Mouse (Mus musculus): ENCODE results near the gene Ugt1a8. TPM values are rescaled to one million over a fixed set of nuclear protein-coding genes. Genes with fewer than 3 reads are reported as not detected.
"Not testable (repeated sequence)": the region's sequence is repeated elsewhere in the genome, so short reads cannot be mapped to it uniquely, and the experiment has no call there.

The Ugt1a8 gene
- polyA plus RNA-seq (2015; fragmentation: Nextera tagmentation; extraction: Ambion mirVana) = not detected in 2 replicates

- no peaks in the 10 kb centered on the region for H3K27me3 ChIP-seq
- no peaks in the 10 kb centered on the region for H3K36me3 ChIP-seq
- H3K4me2 ChIP-seq = no peak within 1 kb of the TSS
- H3K4me3 ChIP-seq (replicated peaks) = no peak within 1 kb of the TSS
- no peaks in the 10 kb centered on the region for H3K9me3 ChIP-seq (replicated peaks)
- ATAC-seq (ENCODE audit: low read depth) (no peak), DNase-seq (no peak)
- WGBS (ENCODE audit: insufficient replicate concordance) = 56% methylated on average over 3 of the region's 3 CpGs
- no peak within 1 kb of the TSS for H3K9ac ChIP-seq
- no peak within 1 kb of the TSS for H3K27ac ChIP-seq
- no peaks in the 10 kb centered on the region for H3K4me1 ChIP-seq (replicated peaks)
These were observed at the start of gene Ugt1a8 for GRCm38 (mm10) chr1:88087513-88087912. Gene Ugt1a8, plus strand, starts transcription at chr1:88087813.

GRCm38 (mm10) chr1:88043044-88043443 lies 44.6 kb upstream of the Ugt1a8 start:
- not testable (repeated sequence) for H3K27me3 ChIP-seq; H3K4me1 ChIP-seq (replicated peaks); H3K27ac ChIP-seq; H3K4me2 ChIP-seq; H3K36me3 ChIP-seq; H3K9me3 ChIP-seq (replicated peaks); H3K4me3 ChIP-seq (replicated peaks); H3K9ac ChIP-seq; DNase-seq; ATAC-seq (ENCODE audit: low read depth)
- WGBS (ENCODE audit: insufficient replicate concordance) = 67% methylated on average over 1 of the region's 2 CpGs

DNA sequence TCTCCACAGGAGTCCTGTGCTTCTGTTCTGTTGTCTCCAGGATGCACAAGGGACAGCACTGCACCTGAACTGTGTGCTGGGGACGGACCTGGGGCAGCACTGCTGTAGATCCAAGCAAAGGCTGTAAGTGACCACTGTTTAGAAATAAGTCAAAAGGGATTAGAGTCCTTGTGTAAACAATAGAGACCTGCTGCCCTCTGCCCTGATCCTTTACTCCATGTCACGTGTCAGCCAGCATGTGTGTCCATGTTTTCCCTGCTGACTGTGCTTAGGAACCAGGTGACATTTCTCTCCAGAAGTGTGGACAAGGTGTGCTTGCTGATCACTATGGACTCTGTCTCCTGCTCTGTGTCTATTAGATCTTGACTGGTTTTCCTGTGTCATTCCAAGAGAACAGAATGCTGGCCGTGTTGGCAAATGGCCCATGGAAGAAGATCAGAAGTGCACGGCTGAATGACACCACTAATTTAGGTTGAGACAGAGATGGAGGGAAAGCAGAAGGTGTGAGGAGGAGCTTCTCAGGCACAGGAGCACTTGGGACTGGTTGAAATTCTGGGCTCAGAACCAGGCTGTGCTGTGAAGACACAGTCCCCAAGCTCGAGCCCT lies 42.7 kb upstream of the Ugt1a8 start:
- WGBS (ENCODE audit: insufficient replicate concordance) = 56% methylated on average over 4 of the region's 5 CpGs
- H3K4me1 ChIP-seq (replicated peaks); H3K27me3 ChIP-seq; H3K4me3 ChIP-seq (replicated peaks); H3K27ac ChIP-seq; H3K4me2 ChIP-seq; H3K9me3 ChIP-seq (replicated peaks); H3K36me3 ChIP-seq; H3K9ac ChIP-seq; DNase-seq: not testable (repeated sequence)
- peak; percentile 52; the same call in 1 of the 2 replicates for ATAC-seq (ENCODE audit: low read depth)

- H3K27me3 ChIP-seq; H3K9ac ChIP-seq; H3K4me3 ChIP-seq (replicated peaks); H3K36me3 ChIP-seq; H3K9me3 ChIP-seq (replicated peaks); H3K4me1 ChIP-seq (replicated peaks); ATAC-seq (ENCODE audit: low read depth); H3K4me2 ChIP-seq; DNase-seq; H3K27ac ChIP-seq: not testable (repeated sequence)
- WGBS (ENCODE audit: insufficient replicate concordance) = 59% methylated on average over 2 of the region's 2 CpGs
These were observed 40.2 kb upstream of the Ugt1a8 start for GRCm38 (mm10) chr1:88047408-88047807.

DNA sequence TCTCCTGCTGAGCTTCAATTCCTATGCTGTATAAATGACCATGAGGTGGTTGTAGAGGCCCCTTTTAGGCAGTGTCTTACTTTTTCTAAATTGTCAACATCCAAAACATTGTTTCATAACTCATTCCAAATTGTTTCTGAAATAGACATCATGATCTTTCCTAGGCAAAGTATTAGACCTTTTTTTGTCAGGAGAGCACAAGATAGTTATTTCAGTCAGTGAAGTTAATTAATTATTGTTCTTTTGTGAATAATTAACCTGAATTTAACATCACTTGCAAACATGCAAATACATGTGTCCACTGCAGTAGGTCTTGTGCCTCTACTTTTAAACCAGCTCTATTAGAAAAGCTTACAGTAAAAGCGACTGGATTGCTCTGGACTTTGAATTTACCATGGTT lies 32.5 kb upstream of the Ugt1a8 start, which contains the start of gene Ugt1a10:
Gene Ugt1a10 (plus strand): TSS at position 301 of the 400 bp plus-strand sequence.
- 55% methylated on average over 1 of the region's 1 CpGs for WGBS (ENCODE audit: insufficient replicate concordance)

GRCm38 (mm10) chr1:88066472-88067102 lies 21.0 kb upstream of the Ugt1a8 start:
- H3K36me3 ChIP-seq; H3K4me3 ChIP-seq (replicated peaks); H3K4me2 ChIP-seq; H3K27ac ChIP-seq; H3K9me3 ChIP-seq (replicated peaks); H3K27me3 ChIP-seq; ATAC-seq (ENCODE audit: low read depth); DNase-seq; H3K9ac ChIP-seq; H3K4me1 ChIP-seq (replicated peaks): not testable (repeated sequence)
- 33% methylated on average over 1 of the region's 2 CpGs for WGBS (ENCODE audit: insufficient replicate concordance)

More for the DNA sequence above, 32.5 kb upstream of the Ugt1a8 start, which contains the start of gene Ugt1a10:
- Histone ChIP-seq H3K9me3 (replicated peaks) (no peaks in the 10 kb centered on the region), H3K27ac (no peak within 1 kb of the TSS), H3K4me3 (replicated peaks) (no peak within 1 kb of the TSS), H3K4me2 (no peak within 1 kb of the TSS), H3K4me1 (replicated peaks) (no peaks in the 10 kb centered on the region), H3K9ac (no peak within 1 kb of the TSS), H3K27me3 (no peaks in the 10 kb centered on the region), H3K36me3 (no peaks in the 10 kb centered on the region)
- ATAC-seq (ENCODE audit: low read depth) (no peak), DNase-seq (no peak)

DNA sequence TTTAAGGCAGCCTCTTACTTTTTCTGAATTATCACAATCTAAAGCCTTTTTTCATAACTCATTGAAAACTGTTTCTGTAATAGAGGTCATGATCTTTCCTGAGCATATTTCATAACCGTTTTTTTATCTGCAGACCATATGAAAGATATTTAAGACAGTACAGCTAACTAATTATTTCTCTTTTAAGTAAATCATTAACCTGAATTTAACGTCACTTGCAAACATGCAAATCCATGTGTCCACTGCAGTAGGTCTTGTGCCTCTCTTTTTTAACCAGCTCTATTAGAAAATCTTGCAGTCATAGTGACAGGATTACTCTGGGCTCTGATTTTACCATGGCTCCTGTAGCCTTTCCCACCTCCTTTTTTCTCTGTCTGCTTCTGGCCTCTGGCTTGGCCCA lies 17.1 kb upstream of the Ugt1a8 start, which contains the start of gene Ugt1a9:
Gene Ugt1a9 (plus strand): TSS at position 306 of the 400 bp plus-strand sequence.
- no peaks in the 10 kb centered on the region for H3K36me3 ChIP-seq
- H3K4me3 ChIP-seq (replicated peaks) = no peak within 1 kb of the TSS
- WGBS (ENCODE audit: insufficient replicate concordance) = 38% methylated on average over 2 of the region's 2 CpGs
- H3K9ac ChIP-seq = no peak within 1 kb of the TSS
- H3K9me3 ChIP-seq (replicated peaks) = no peaks in the 10 kb centered on the region
- ATAC-seq (ENCODE audit: low read depth) (no peak), DNase-seq (no peak)
- H3K27me3 ChIP-seq = no peaks in the 10 kb centered on the region
- H3K4me2 ChIP-seq = no peak within 1 kb of the TSS
- no peak within 1 kb of the TSS for H3K27ac ChIP-seq
- H3K4me1 ChIP-seq (replicated peaks) = no peaks in the 10 kb centered on the region

- Histone ChIP-seq H3K9me3 (replicated peaks) (no peaks in the 10 kb centered on the region), H3K9ac (no peak overlapping the region), H3K36me3 (no peaks in the 10 kb centered on the region), H3K27ac (no peak overlapping the region), H3K27me3 (no peaks in the 10 kb centered on the region), H3K4me1 (replicated peaks) (no peaks in the 10 kb centered on the region), H3K4me2 (no peak overlapping the region), H3K4me3 (replicated peaks) (no peak overlapping the region)
- WGBS (ENCODE audit: insufficient replicate concordance) = 56% methylated on average over 4 of the region's 4 CpGs
- ATAC-seq (ENCODE audit: low read depth) = no peak
- no peak for DNase-seq
These were observed 16.7 kb upstream of the Ugt1a8 start for GRCm38 (mm10) chr1:88070902-88071301.

DNA sequence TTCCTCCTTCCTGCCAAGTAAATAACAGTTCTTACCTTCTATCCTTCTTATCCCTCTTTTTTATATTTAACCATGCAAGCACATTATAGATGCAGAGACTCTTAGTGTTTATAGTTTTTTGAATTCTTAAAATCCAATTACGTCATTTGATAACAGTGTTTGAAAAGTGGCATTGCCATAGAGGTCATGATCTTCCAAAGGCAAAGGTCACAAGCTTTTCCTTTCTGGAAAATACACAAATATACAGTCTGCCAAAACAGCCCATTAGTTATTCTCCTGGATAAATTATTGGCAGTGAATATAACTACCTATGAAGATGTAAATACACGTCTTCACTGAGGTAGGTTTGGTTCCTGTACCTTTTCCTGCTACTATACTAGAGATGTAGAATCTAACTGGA lies 13.1 kb upstream of the Ugt1a8 start:
- no peak overlapping the region for H3K9ac ChIP-seq
- no peaks in the 10 kb centered on the region for H3K9me3 ChIP-seq (replicated peaks)

DNA sequence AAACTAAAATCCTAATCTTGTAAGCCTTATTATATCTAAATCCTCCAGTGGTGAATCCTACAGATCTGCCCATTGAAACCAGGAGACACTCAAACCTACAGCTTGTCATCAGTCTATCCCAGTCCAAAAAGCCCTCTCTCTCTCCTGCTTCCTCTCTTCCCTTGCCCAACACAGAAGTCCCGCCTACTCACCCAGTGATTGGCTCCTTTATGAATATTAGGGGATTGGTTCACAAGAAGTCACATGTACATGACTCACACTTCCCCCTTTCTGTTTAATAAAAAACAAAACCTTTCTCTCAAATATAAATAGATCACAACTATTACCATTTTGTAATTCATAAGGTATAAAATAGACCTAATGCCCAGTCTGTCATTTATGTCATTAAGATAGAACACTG lies 10.5 kb upstream of the Ugt1a8 start:
- Histone ChIP-seq H3K9me3 (replicated peaks) (no peaks in the 10 kb centered on the region), H3K4me1 (replicated peaks) (no peaks in the 10 kb centered on the region), H3K27me3 (no peaks in the 10 kb centered on the region), H3K36me3 (no peaks in the 10 kb centered on the region), H3K4me2 (no peak overlapping the region), H3K9ac (no peak overlapping the region), H3K27ac (no peak overlapping the region), H3K4me3 (replicated peaks) (no peak overlapping the region)
- 58% methylated on average over 1 of the region's 1 CpGs for WGBS (ENCODE audit: insufficient replicate concordance)
- DNase-seq (no peak), ATAC-seq (ENCODE audit: low read depth) (no peak)

More for the DNA sequence above, 13.1 kb upstream of the Ugt1a8 start:
- Histone ChIP-seq H3K4me1 (replicated peaks) (no peaks in the 10 kb centered on the region), H3K4me2 (no peak overlapping the region), H3K4me3 (replicated peaks) (no peak overlapping the region), H3K27ac (no peak overlapping the region), H3K27me3 (no peaks in the 10 kb centered on the region), H3K36me3 (no peaks in the 10 kb centered on the region)
- DNase-seq = no peak
- ATAC-seq (ENCODE audit: low read depth) = no peak
- 61% methylated on average over 2 of the region's 2 CpGs for WGBS (ENCODE audit: insufficient replicate concordance)

GRCm38 (mm10) chr1:88081670-88082069 lies 5.9 kb upstream of the Ugt1a8 start:
- H3K4me2 ChIP-seq = no peak overlapping the region
- H3K36me3 ChIP-seq = no peaks in the 10 kb centered on the region
- H3K27ac ChIP-seq = no peak overlapping the region
- no peaks in the 10 kb centered on the region for H3K27me3 ChIP-seq
- H3K9ac ChIP-seq = no peak overlapping the region
- ATAC-seq (ENCODE audit: low read depth) (no peak), DNase-seq (no peak)
- H3K9me3 ChIP-seq (replicated peaks) = no peaks in the 10 kb centered on the region
- 62% methylated on average over 1 of the region's 1 CpGs for WGBS (ENCODE audit: insufficient replicate concordance)
- no peaks in the 10 kb centered on the region for H3K4me1 ChIP-seq (replicated peaks)
- no peak overlapping the region for H3K4me3 ChIP-seq (replicated peaks)

DNA sequence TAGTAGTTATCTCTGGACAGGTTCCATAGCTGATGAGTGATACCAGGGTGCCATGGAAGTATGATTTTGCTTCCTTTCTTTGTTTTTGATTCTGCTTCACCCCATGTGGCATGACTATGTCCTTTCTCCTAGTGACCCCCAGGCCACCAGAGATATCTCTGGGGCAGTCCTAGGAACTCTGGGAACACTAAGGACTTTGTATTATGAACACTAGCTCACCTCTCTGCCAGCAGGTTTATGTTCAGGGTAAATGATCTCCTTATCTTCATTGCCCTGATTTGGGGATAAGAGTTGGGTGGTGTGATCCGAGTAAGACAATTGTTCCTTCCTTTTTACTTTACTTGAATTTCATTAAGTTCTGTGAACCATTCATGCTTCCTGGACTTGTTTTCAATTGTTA lies 1.5 kb upstream of the Ugt1a8 start:
- H3K27me3 ChIP-seq = no peaks in the 10 kb centered on the region
- H3K4me1 ChIP-seq (replicated peaks) = no peaks in the 10 kb centered on the region
- H3K27ac ChIP-seq = no peak overlapping the region
- H3K36me3 ChIP-seq = no peaks in the 10 kb centered on the region
- H3K4me2 ChIP-seq = no peak overlapping the region
- DNase-seq (no peak), ATAC-seq (ENCODE audit: low read depth) (no peak)
- H3K9me3 ChIP-seq (replicated peaks) = no peaks in the 10 kb centered on the region
- H3K9ac ChIP-seq = no peak overlapping the region
- 37% methylated on average over 1 of the region's 1 CpGs for WGBS (ENCODE audit: insufficient replicate concordance)
- H3K4me3 ChIP-seq (replicated peaks) = no peak overlapping the region

Measured in liver, embryonic 13.5 days (tissue).